Mouse (Mus musculus): ENCODE results near the gene Tmem144.
A peak's percentile ranks its signal among the peaks of the same experiment; 100 is the strongest.

The Tmem144 gene

DNA sequence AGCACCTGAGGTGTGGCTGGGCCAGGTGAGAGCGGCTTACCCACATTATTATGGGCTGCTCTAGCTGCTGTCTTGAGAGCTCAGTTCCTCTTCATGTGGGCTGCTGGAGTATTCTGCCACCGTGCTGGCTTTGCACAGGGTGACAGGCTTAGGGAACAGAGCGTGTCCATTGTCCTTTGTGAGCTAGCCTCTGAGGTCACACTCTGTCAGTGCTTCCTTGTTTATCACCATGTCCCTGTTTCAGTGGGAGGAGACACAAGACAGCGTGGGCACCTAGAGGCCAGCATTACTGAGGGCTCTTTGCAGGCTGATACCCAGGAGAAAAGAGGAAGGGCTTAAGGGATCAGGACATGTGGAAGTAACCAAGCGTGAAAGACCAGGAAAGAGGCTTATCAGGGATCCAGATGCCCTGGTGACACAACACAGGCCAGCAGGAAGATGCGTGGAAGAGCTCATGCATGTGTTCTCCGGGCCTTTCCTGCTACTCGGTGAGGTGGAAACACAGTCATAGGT lies at the start of gene Tmem144:
Gene Tmem144, minus strand, starts transcription at position 120 of the 513 bp plus-strand sequence.
- no peak for DNase-seq

DNA sequence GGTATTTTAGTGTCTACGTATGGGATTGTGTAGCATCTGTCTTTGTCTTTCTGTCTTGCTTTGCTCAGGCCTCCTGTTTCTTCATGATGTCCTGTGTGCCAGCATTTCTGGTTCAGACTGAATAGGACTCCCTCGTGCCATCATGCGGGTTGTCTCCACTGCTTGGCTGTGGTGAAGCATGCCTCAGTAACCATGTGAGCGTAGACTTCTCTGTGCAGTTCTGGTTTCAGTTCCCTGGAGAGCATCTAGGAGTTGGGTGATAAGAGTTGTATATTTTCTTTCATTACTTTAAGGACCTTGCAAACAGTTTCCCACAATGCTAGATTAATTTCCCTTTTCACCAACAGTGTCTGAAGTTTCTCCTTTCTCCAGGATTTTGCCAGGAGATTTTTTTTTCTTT lies 49.2 kb upstream of the Tmem144 start:
- DNase-seq, result no peak

- DNase-seq, result no peak
These were observed 48.7 kb upstream of the Tmem144 start for GRCm38 (mm10) chr3:79901321-79901720.

DNA sequence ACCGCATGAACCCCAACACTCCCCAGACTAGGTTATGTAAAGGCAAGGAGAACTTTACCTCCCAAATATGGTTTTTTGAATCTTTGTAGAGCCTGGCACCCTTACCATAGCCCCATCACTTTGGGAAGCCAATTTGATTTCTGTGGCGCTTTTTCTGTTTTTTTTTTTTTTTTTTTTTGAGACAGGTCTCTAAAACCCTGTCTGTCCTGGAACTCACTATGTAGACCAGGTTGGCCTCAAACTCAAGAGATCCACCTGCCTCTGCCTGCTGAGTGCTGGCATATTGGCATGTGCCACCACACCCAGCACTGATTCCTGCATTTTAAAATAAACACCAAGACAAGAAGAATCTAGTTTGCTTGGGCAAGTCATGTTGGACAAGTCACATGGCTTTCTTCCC lies 47.9 kb upstream of the Tmem144 start:
- DNase-seq, result no peak

DNA sequence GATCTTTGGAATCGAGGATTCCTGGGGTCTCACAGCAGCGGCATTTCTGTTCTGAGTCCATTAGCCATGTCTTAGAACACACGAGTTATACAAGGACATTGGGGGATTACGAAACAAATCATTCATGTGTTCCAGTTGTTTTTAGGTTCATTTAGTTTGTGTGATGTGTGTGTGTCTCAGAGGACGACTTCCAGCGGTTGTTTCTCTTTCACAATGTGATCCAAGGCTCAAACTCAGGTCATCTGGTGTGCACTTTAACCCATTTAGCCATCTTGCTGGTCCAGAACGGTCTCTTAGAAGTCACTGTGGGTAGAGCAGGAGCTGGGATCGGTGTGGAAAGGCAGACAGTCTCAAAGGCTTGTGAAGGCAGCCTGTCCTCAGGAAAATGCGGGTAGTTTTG lies 47.3 kb upstream of the Tmem144 start:
- DNase-seq, result no peak

GRCm38 (mm10) chr3:79898514-79898913 lies 45.9 kb upstream of the Tmem144 start:
- no peak for DNase-seq

GRCm38 (mm10) chr3:79897534-79898370 lies 45.2 kb upstream of the Tmem144 start:
- no peak for DNase-seq

GRCm38 (mm10) chr3:79887966-79888365 lies 35.4 kb upstream of the Tmem144 start:
- no peak for DNase-seq

DNA sequence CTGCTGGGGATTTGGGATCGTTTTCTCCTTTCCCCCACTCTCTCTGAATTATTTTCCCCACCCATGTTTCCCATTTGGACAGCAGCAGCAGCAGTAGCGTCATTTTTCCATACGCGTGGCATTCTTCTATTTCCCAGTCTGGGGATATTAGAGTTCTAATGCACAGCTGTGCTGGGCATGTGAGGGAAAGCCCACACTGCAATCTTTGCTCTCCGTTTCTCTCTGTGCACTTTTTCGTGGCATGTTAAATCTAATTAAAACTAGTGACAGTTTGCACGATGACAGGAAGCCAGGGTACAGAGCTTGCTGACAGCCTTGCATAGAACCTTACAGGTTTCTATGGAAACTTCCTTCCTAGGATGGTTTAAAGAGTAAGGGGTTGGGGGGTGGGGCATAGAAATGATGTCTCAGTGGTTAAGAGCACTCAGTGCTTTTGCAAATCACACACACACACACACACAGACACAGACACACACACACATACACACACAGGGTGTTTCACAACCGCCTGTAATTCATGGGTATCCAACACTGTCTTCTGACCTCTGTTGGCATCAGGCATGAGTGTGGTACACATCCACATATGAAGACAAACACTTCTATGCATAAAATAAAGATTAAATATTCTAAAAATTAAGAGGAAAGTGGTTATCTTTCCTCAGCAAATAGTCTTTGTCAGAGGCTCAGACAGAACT lies 34.7 kb upstream of the Tmem144 start:
- DNase-seq, result no peak

DNA sequence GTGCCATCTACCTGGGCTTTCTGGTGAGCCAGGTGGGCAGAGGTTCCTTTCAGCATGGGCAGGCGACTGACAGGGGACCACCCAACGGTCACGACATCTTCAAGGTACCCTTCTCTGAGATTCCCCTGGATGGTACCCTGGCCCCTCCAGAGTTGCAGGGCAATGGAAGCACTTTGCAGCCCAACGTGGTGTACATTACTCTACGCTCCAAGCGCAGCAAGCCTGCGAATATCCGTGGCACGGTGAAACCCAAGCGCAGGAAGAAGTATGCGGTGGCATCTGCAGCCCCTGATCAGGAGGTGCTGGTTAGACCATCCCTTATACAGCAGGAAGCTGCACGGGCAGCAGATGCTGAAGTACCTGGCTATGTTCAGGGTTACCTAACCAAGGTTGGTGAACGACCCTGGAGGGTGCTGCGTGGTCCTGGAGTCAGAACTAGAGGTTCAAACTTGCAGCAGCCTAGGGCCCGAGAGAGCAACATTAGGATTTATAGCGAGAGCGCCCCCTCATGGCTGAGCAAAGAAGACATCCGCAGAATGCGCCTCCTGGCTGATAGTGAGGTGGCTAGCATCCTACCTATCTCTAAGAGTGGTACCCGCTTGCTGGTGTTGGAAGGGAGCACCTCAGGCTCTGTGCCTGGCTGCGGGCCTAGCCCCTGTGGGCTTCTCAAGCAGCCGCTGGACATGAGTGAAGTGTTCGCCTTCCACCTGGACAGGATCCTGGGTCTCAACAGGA lies 34.0 kb upstream of the Tmem144 start:
- DNase-seq, result no peak

DNA sequence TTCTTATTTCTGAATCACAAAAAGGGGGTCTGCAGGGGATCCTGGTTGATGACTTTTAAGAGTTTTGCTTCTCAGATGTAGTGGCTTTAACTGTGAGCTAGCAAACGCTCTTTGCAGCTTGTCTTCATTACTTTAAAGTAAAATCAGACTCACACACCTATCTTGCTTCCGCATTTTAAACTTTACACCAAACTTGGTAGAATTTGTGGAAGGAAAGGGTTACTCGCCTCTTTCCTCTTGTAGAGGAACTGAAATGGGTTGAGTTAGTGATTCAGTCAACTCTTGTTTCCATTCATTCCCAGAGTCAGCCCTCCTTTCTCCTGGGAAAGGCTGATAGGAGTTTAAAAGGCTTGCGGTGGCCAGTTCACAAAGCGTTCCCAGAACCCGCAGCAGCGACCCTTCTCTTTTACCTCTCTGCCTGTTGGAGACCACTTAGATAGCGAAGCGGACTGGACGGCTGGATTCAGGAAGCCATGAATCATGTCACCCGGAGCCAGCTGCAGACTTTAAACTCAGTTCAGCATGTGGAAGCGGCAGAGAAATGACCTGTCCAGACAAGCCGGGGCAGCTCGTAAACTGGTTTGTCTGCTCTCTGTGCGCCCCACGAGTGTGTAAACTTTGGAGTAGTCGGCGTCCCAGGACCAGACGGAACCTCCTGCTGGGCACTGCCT lies 33.2 kb upstream of the Tmem144 start:
- peak; percentile 42 for DNase-seq

GRCm38 (mm10) chr3:79884761-79885189 lies 32.2 kb upstream of the Tmem144 start:
- DNase-seq, result peak; percentile 56

DNA sequence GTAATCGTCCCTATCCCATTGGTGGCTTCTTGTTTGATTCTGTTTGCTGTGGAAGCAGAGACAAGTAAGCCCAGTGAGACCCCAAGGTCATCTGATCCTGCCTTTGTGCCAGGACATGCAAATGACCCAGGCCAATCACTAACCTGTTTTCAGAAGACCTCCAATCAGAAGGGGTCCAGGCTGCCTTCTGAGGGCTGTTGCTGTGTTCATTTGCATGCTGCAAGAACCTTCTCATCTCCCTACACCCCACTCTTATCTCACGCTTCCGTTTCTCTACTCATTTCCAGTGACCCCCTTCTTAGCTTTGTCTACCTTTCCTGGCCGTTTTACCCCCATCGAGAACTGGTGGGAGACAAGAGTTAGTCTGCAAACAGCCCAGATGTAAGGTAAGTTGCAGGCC lies 31.7 kb upstream of the Tmem144 start, which contains the start of gene Fam198b:
Gene Fam198b, plus strand, starts transcription at position 229 of the 400 bp plus-strand sequence.
- no peak for DNase-seq

DNA sequence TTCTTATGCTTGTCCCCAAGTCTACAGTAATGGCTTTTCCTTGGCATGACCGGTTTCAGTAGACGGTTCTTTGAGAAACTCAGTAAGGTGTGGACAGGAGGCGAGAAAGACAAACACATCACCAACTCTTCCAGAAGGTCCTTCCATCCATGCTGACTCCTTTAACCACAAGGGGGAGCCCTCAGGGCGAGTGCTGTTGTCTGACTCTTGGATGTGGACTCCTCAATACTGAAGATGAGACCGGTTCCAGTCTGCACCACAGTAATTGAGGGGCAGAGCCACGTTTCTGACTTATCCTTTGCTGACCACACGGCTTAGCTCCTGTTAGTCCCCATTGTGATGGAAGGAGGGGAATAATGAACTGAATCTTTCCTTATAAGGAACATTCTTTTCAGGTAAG lies 30.5 kb upstream of the Tmem144 start:
- peak; percentile 74 for DNase-seq

- no peak for DNase-seq
These were observed 29.1 kb upstream of the Tmem144 start for GRCm38 (mm10) chr3:79881645-79882044.

- DNase-seq, result no peak
These were observed 26.7 kb upstream of the Tmem144 start for GRCm38 (mm10) chr3:79879246-79879645.

GRCm38 (mm10) chr3:79878350-79878749 lies 25.8 kb upstream of the Tmem144 start:
- no peak for DNase-seq

DNA sequence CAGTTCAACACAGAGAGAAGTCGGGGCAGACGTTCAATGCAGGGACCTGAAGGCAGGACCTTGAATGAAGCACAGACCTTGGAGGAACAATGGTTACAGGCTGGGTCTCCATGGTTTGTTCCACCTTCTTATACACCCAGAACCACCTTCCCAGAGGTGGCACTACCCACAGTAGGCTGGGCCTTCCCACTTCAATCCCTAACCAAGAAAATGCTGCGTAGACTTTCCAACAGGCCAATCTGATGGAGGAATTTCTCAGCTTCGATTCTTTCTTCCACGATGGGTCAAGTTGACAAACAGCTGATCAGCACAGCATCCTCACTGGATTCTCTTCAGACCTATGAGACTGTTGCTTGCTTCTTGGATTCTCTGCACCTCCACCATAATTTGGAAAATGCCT lies 22.9 kb upstream of the Tmem144 start:
- DNase-seq, result no peak

DNA sequence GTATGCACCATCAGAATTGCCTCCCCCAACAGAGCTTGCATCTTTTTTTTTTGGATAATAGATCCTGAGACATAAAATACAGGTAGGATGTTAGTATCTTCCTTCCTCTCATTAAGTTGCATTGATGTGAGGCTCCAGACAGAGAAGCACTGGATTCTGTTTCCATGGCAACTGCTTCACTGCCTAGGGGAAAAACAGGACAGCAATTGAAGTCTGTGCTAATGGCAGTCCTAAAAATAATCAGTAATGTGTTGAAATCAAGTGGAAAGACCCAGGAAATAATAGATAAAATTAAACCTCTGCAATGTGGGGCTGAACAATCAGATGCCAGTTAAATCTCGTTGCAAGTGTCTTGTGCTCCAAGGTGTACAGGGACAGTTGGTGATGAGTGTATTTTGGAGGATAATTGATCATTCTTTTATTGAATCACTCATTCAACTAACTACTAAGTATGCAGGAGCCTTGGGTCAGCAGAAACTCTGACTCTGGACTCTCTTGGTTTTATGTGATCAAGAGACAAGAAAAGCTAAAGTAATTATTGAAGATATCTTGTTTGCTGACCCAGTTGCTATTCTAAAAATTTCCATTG lies 14.6 kb upstream of the Tmem144 start:
- no peak for DNase-seq

- no peak for DNase-seq
These were observed 14.0 kb upstream of the Tmem144 start for GRCm38 (mm10) chr3:79866526-79866925.

GRCm38 (mm10) chr3:79866089-79866488 lies 13.5 kb upstream of the Tmem144 start:
- peak; percentile 58 for DNase-seq

- DNase-seq, result peak; percentile 43
These were observed 12.3 kb upstream of the Tmem144 start for GRCm38 (mm10) chr3:79864824-79865223.
